Mouse (Mus musculus): ENCODE data around the gene Phf12.

Phf12 gene

DNA sequence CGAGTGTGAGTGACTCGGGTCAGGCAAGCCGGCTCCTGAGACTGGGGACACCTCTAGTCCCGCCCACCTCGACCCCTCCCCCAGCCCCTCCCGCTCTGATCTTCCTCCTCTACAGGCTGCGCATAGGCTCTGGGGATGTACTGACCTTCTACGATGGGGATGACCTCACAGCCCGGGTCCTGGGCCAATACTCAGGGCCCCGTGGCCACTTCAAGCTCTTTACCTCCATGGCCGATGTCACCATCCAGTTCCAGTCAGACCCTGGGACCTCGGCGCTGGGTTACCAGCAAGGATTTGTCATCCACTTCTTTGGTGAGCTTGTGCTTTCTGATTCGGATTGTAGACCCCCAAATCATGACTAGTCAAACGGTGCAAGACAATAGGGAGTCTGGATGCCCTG is 8.2 kb upstream of the Phf12 start:
- DNase-seq, result no peak

DNA sequence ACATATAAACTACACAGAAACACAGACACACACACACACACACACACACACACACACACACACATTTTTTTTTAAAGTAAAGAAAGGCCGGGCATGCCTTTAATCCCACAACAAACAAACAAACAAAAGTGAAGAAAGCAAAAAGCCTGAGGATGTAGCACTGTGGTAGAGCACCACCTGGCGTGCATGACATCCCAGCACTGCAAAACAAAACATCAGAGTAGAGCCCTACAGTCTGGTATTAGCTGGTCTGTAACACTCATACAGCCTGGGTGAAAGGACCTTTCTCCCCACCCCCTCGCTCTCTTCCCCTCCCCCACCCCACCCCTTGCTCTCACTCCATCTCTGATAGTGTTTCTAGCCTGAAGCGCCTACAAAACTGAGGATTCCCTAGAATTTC is 6.7 kb upstream of the Phf12 start:
- DNase-seq, result no peak

DNA sequence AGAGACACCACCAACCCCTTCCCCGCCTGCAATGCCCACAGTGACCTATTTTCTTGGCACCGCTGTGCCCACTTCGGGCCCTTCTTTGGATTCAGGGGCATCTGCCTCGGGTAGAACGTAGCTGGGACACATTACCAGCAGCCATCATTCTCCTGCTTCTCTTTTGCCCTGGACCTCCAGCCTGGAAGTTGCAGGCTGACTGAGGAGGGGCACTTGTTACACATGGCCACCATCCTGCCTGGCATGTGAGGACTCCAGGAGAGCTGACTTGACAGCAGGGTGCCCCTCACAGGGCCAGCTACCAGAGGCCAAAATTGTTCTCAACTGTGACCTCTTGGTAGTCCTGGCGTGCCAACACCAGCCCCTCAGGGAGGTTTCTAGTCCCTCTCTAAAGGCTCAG is 4.4 kb upstream of the Phf12 start:
- DNase-seq, result no peak

DNA sequence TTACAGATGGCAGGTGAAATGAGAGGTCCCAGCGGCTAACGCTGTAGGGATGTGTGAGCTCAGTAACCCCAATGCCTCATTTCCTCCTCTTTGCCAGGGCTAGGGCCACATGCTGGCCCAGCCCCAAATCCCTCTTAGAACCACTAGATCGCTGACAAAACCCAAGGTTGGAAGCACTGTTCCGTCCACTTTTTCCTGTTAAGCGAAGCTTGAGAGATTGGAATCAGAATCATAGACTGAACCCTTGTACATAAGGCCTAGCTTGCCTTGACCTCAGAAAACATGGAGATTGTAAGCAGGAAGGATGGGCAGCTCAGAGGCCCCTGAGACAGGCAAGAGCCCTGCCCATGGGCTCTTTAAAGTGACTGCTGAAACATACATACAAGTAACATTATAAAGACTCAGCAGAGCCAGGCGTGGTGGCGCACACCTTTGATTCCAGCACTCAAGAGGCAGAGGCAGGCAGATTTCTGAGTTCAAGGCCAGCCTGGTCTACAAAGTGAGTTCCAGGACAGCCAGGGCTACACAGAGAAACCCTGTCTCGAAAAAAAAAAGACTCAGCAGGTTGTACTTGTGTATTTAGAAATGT is 3.2 kb upstream of the Phf12 start:
- DNase-seq, result no peak

DNA sequence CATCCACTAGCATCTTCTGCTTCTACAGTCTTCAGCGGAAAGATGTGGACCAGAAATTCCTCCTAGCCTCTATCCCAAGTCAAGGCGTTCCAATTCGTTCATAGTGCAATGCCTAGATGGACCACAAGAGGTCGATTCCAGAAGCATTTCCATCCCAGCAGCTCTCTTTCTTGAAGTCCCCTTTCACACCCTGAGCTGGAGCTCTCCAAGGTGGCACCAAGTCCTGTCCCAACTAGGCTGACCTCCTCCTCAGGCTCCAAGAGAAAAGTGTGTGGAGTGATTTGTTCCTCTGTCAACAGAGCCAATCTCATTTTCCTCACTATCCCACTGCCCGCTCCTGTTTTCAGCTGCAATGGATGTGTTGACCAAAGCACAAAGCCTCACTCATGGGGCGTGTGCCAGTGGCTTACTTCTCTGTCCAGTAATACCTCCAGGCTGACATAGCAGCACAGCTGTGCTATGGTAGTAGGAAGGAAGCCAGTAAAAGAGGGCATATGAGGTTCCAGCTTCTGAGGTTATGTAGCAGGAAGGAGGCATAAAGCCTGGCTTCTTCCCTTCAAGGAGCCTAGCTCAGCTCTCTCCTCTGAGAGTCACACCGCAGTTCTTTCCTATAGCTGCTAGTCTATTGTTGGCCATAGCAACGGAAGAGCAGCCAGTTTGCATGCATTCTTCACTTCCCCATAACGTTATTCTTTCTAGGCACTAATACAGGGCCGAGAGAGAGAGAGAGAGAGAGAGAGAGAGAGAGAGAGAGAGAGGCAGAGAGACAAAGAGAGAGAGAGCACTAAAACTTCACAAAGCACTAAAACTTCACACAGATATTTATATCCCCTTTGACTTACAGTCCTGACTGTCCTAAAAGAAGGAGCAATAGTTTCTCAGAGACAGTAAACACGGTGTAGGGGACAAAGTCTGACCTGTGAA is 2.0 kb upstream of the Phf12 start:
- peak; percentile 86 for DNase-seq

DNA sequence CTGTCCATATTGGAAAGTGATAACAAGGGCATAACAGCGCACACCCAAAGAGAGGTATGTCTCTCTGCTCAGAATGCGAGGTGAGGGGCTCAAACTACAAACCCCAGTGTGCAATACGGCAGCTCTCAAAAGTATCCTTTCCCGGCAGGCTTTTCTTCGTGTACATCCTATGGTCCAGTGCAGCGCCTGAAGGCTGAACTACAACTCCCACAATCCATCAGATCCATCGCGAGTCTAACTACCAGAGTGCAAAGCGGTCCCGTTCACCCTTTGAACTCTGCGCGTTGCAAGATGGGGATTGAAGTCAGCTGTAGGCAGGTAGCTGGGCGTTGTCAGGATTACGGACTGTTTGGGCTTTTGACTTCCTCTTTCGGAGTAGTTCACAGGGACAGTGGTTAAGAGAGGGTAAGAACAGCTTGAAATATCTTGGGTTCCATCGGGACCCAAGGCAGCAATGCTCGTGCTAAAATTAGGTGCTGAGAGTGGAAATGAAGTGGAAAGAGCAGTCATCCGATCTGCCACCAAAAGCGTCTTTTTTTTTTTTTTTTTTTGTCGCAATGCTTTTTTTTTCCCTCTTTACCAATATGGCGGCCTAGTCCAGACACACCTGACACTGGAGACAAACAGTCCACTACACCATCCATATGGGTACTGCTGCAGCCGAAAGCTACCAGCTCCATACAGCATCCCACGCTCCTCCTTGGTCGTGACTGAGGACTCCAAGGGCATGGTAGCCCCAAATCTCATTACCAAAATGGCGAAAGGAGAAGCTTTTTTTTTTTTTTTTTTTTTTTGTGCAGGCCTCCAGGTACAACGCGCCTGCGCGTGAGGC is 729 bp upstream of the Phf12 start:
- peak; percentile 97 for DNase-seq

DNA sequence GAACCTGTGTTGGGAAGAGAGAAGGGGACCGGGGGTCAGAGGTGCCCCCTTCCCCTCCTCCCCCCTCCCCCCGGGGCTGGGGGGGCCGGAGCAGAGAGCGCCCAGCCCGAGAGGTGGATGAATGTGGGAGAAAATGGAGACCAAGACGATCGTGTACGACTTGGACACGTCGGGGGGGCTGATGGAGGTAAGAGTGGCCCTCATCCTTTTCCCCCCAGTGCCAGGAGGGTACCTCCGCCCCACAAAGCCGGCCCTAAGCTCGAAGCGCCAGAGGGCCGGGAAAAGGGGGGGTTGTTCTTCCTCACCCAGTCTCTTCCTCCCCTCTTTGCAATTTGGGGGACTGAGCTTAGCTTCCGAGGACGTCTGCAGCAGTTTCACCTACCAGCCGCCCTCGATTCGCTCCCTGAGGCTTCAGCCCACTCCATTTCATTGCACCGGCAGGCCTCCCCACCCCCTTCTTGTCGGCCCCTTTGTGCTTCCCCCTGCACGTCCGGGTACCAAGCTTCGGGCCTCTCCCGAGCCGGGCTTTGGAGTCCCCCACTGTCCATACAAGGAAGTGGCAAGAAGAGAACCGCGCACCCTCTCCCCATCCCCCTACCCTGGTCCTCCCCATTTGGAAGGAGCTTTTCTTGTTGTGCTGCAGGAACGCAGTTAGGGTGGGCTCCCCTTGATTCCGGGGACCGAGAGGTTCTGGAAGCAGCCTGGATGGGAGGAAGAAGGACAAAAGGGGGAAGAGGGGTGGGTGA is 810 bp downstream of the Phf12 start:
- peak; percentile 76 for DNase-seq

DNA sequence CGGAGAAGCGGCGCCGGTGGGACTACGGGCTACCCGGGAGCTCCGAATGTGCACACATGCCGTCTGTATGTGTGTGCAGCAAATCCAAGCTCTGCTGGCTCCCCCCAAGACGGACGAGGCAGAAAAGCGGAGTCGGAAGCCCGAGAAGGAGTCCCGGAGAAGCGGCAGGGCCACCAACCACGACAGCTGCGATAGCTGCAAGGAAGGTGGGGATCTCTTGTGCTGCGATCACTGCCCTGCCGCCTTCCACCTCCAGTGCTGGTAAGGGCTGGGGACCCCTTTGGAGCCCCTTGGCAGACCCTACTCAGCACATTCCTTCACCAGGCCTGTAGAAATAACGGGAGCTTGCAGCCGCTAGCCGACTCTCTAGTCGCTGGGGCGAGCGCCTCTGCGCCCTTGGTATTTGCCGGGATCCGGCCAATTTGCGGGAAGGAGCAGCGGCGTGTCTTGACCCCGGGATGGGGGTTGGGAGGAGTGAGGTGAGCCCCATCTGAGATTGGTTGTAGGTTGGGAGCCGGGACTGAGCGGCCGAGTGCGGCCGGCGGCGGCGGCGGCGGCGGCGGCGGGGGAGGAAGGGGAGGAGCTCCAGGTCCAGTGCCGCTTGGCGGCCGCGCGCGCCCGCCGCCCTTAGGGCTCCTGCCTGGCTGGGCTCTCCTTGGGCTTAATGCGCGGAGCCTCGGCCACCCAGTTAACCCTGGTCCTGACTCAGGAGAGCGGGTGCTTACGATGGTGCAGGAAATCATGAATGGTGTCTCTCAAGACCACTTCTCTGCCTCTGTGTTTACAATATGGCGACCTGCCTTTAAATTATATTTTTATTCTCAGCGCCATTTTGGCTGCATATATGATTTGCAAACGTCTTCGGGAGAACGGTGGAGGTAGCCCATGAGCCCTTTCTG is 1.6 kb downstream of the Phf12 start:
- peak; percentile 76 for DNase-seq

DNA sequence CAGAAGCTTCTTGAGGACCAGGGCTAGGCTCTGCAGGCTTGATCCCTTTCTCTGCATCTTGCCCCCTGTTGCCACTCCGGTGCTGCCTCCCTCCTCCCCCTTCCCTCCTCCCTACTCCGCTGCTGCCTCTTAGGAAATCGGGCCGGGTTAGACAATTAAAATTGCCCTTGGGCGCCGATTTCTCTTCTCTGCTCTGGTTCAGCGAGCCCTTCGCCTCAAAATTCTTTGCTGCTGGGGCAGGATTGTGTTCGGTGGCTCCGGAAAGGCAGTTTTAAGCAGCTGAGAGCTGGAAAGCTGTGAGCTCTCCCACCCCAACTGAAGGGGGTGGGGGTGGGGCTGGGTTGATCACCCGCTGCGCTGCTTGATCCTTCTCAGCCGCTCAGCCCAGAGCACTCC is 2.3 kb downstream of the Phf12 start:
- DNase-seq, result peak; percentile 53

DNA sequence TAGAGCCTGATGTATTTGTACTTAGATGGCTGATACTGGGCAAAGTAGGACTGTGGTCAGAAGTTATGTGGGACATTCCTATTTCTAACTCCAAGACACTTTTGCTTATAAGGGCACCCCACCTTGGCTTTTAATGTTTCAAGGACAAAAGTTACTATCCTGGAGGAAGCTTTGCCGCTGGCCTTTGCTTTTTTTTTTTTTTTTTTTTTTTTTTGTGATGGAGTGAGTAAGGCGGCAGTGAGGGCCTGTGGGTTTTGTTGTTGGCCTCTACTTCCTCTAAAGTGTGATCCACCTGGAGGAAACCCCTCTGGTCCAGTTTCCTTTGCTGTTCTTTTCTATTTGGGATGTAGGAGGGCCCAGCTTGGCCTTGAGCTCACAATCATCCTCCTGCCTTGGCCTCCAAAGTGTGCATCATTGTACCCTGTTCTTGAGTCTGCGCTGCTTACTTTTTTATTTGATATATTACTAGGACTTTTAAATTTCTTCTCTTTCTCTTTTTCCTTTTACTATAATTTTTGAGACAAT is 3.0 kb downstream of the Phf12 start:
- no peak for DNase-seq

DNA sequence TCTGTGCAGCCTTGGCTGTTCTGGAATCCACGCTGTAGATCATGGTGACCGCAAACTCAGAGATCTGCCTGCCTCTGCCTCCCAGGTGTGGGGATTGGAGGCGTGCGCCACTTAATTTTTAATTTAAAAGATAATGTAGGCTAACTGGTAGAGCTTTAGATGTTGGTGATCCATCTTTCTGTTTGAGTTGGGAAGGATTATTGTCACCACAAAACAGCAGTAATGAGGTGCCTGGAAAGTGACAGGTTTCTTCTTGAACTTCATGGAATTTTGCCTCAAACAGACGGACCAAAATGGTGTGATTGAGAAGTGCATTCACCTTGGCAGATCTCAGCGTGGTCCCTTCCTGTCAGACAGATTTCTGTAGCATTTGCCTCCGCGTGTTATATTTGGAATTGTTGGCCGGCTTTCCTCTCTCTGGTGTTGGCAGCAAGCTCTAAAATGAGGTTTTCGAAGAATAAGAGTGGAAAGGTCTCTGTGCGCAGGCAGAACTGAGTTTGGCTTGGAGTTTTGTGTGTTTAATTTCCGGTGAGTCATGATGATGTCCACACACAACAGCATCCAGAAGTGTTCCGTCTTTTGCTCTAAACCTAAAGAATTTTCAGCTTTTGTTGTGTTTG is 6.6 kb downstream of the Phf12 start:
- peak; percentile 29 for DNase-seq

DNA sequence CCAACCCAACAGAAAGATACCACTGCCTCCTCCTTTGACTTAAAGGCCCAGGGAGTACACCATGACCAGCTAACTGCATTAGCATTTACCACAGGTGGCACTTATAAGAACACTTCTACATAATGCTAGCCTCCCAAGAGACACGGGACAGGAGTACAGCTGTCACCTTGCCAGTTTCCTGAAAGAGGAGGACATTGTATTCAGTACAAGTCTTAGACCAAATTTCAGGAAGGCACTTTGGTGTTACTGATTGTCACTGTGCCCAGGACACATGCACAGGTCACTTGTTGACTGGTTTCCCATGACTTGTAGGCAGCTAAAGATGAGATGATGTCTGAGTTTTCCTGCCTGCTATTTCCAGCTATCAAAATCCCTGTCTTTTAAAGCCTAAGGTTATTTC is 13.0 kb downstream of the Phf12 start:
- no peak for DNase-seq

DNA sequence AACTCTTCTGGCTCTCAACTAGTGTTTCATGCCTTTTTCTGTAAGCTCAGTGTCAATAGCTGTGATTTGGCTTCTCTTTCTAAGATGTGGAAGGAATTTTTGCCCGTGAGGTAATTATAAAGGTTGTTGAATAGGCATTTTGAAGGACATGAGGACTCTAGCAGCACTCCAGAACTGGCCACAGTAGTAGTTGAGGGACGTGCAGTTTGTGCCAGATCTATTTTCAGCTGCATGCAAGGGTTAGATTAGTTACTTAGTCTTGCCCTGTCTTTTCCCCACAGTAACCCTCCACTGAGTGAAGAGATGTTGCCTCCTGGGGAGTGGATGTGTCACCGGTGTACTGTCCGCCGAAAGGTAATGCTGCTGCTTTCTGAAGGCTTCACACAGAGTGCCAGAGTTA is 23.9 kb downstream of the Phf12 start:
- DNase-seq, result no peak

DNA sequence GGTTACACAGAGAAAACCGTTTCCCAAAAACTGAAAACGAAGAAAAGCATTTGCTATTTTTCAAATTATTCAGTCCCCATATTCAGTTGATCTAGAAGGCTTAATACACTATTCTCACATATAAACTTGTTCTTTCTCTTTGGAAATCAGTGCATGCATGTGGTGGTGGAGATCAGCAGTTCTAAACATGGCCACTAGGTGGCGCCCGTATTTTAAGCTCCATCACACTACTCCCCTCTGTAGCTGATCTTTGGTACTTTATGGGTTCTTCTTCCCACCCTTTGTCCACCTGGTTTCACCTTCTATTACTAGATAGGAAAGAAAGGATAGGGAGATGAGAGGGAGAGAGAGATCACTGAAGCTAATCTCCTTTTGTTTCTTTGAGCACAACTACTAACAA is 37.1 kb downstream of the Phf12 start:
- DNase-seq, result peak; percentile 81

DNA sequence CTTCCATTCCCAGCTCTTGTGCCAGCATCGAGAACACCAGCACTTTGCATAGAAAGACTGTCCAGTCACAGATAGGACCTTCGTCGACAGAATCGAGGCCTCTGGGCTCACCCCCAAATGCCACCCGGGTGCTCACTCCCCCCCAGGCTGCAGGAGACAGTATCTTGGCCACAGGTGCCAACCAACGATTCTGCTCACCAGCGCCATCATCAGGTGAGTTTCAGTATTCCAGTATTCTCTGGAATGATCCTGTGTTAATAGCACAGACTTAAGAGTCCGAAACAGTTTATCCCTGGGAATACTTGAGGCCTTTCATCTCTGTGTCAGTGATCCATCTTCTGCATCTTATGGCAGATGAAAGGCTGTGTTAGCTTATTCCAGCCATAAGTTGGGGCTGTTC is 41.1 kb downstream of the Phf12 start:
- DNase-seq, result peak; percentile 53

DNA sequence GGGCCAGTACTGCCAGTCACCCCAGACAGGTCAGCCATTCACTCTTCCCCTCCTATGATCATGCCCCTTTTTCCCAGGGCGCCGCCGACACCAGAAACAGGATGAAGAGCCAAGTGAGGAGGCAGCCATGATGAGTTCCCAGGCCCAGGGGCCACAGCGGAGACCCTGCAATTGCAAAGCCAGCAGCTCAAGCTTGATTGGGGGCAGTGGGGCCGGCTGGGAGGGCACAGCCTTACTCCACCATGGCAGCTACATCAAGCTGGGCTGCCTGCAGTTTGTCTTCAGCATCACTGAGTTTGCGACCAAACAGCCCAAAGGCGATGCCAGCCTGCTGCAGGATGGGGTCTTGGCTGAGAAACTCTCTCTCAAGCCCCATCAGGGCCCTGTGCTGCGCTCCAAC is 46.7 kb downstream of the Phf12 start:
- DNase-seq, result no peak

DNA sequence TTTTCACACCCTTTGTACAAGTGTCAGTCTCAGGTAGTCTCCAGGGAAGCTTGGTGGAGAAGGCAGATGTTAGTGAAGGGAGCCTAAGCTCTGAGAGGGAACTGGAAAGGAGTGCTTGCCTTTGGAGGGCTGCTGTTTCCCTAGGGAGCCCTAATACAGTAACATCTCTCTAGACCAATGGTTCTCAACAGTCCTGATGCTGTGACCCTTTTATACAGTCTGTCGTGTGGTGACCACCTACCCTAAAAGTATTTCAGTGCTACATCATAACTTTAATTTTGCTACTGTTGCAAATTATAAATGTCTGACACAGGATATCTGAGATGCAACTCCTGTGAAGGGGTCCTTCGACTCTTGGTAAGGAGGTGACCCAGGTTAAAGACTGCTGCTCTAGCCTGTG is 48.0 kb downstream of the Phf12 start:
- DNase-seq, result no peak

DNA sequence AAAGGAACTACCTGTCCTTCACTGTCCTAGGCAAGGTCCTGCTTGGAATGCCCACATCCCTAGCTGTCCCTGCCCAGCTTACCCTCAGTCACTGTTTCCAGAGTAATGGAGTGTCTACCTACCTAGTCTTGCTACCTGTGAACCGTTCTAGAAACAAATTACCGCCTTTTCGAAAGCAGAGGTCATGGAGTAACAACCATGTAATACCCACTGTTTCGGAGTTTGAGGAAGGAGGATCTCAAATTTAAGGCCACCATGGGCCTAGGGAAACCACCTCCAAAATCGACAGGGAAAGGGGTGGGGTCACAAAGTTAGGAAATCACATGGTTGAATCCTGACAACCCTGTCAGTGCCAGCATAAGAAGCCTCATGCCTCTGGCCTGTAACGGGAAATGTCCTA is 48.8 kb downstream of the Phf12 start:
- no peak for DNase-seq

DNA sequence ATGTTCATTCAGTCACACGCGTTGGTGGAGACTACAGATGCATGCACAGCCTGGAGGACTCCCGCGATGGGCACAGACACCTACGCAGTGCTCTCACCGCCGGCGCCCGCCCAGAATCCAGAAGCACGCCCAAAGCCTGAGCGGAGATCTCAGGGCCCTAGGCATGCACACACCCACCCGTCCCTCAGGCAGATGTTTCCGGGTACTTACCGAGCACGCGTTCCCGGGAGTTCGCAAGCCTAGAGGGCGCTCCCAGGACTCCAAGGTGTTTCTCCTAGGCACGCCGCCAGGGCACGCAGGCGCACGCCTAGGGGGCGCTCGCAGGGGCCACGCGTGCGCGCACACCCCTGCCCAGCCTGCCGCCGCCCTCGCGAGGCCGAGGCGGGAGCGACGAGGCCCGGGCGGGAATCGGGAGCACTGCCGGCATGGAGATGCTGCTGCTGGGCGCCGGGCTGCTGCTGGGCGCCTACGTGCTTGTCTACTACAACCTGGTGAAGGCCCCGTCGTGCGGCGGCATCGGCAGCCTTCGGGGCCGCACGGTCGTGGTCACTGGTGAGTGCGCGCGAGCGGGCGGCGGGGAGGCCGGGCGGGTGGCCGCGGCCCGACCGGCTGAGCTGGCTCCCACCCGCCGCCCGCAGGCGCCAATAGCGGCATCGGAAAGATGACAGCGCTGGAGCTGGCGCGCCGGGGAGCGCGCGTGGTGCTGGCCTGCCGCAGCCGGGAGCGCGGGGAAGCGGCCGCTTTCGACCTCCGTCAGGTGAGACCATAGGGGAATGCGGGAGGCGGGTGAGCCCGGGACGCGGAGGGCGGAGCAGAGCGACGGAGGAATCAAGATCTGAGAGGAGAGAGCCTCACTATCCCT is 49.6 kb downstream of the Phf12 start, which contains the start of gene Dhrs13:
Gene Dhrs13, plus strand, starts transcription at position 334 of the 862 bp plus-strand sequence.
- peak; percentile 95 for DNase-seq

DNA sequence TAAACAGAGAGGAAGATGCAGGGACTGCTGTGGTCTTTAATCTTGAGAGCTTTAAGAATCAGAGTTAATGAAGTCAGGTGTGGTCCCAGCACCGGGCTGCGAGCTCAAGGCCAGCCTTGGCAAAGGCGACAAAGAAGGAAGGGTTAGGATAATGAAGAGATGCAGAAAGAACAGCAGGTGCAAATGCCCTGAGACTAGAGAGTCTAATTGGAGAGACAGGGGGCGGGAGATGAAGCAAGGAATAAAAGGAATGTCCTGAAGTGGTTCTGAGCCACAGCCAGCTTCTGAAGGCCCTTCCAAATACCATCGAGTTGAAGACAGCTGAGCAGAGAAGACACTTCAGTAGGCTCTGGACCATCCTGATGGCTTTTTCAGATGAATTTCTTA is 50.2 kb downstream of the Phf12 start:
- DNase-seq, result no peak
